In the genomic region with DNA sequence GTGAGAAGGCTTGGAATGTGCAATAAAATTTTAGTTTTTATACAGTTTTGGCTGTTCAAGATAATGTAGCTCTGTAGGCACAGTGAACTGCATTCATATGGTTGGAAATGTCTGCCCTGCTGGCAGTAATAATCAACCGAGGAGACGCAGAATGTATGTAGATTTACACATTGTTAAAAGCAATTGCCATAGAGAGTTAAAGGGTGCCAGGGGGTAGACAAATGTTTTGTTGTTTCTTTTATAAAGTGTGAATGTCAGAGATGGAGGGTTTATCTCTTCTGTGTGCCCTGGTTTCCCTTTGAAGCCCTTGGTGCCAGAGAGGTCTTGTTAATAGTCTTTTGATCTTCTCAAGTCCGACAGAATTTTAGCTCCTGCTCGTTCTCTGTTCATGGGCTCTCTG, we compare ENCODE assay signal across 22 mouse cellular contexts.
DNase-seq lines count a peak whose midpoint lies in the region; ATAC-seq and TF ChIP-seq lines count a peak whose summit lies in the region.
"Had no signal": no experiment of that assay in that cellular context is flagged by ENCODE, and none has a peak within 500 bp of the region (broad histone marks: within the 10 kb centered on the region; RNA-seq: fewer than 3 reads in every experiment).

No protein-coding gene starts in this region.

- H3K9ac ChIP-seq in midbrain, embryonic 12.5 days (replicated peaks): no peak overlapping the region
- H3K9ac ChIP-seq in forebrain, postnatal 0 days: peak overlapping the region; percentile 6; the same call in 1 of the 2 replicates
- no peak overlapping the region for H3K9ac ChIP-seq in neural tube, embryonic 15.5 days (replicated peaks)
- H3K9ac ChIP-seq: embryonic facial prominence, embryonic 13.5 days had no signal

- no peak for TF ChIP-seq CTCF in forebrain, postnatal 0 days (IDR thresholded peaks at IDR 0.05; ENCODE audit: low read depth)

- 0 out of 2 replicates have a peak overlapping the region, but pooled peaks have one; percentile 20 for H3K27ac ChIP-seq in midbrain, embryonic 12.5 days (replicated peaks)
- H3K27ac ChIP-seq in midbrain, embryonic 10.5 days (replicated peaks): no peak overlapping the region
- peak overlapping the region; percentile 75; the same call in 1 of the 2 replicates for H3K27ac ChIP-seq in forebrain, postnatal 0 days (ENCODE audit: low read depth, low read length)
- H3K27ac ChIP-seq in neural tube, embryonic 15.5 days (replicated peaks): peak overlapping the region; percentile 49; the same call in 1 of the 2 replicates
- H3K27ac ChIP-seq: embryonic facial prominence, embryonic 13.5 days had no signal

- H3K4me1 ChIP-seq in midbrain, embryonic 12.5 days: peaks cover 24% of the 10 kb centered on the region
- H3K4me1 ChIP-seq in midbrain, embryonic 10.5 days: peaks cover 25% of the 10 kb centered on the region
- H3K4me1 ChIP-seq in forebrain, postnatal 0 days (ENCODE audit: insufficient read depth): peaks cover 15% of the 10 kb centered on the region
- peaks cover 24% of the 10 kb centered on the region for H3K4me1 ChIP-seq in neural tube, embryonic 15.5 days

- DNase-seq in heart, adult 11 months: peak; percentile 70
- DNase-seq in heart, adult 18-20 months: no peak
- DNase-seq in midbrain, embryonic 10.5 days (ENCODE audit: low spot score): no peak
- DNase-seq in forebrain, postnatal 0 days: no peak
- DNase-seq in retina, postnatal 1 day: no peak
- DNase-seq in gastrocnemius, postnatal 10 days: no peak
- DNase-seq: adrenal gland, postnatal 14 days; cerebellum, adult 11 months; cerebellum, postnatal 10 days; heart, postnatal 10 days; kidney, adult 11 months; kidney, postnatal 14 days; lung, adult 18-20 months; spleen, adult 18-20 months; thymus, postnatal 25 days had no signal

- H3K27me3 ChIP-seq in midbrain, embryonic 12.5 days: no peaks in the 10 kb centered on the region
- no peaks in the 10 kb centered on the region for H3K27me3 ChIP-seq in midbrain, embryonic 10.5 days (ENCODE audit: low read depth, poor library complexity, severe bottlenecking)
- H3K27me3 ChIP-seq in forebrain, postnatal 0 days (ENCODE audit: insufficient read depth, low read length): no peaks in the 10 kb centered on the region
- no peaks in the 10 kb centered on the region for H3K27me3 ChIP-seq in neural tube, embryonic 15.5 days (replicated peaks)
- H3K27me3 ChIP-seq: embryonic facial prominence, embryonic 13.5 days; Patski had no signal

- no peak overlapping the region for H3K4me3 ChIP-seq in midbrain, embryonic 12.5 days
- no peak overlapping the region for H3K4me3 ChIP-seq in midbrain, embryonic 10.5 days
- no peak overlapping the region for H3K4me3 ChIP-seq in forebrain, postnatal 0 days (ENCODE audit: low read depth, low read length)
- no peak overlapping the region for H3K4me3 ChIP-seq in neural tube, embryonic 15.5 days (replicated peaks)
- H3K4me3 ChIP-seq: embryonic facial prominence, embryonic 13.5 days had no signal

- H3K9me3 ChIP-seq in midbrain, embryonic 12.5 days: no peaks in the 10 kb centered on the region
- no peaks in the 10 kb centered on the region for H3K9me3 ChIP-seq in midbrain, embryonic 10.5 days (replicated peaks)
- H3K9me3 ChIP-seq in forebrain, postnatal 0 days (ENCODE audit: low read length): no peaks in the 10 kb centered on the region
- no peaks in the 10 kb centered on the region for H3K9me3 ChIP-seq in neural tube, embryonic 15.5 days (replicated peaks)
- H3K9me3 ChIP-seq: embryonic facial prominence, embryonic 13.5 days had no signal

- WGBS in midbrain, embryonic 12.5 days: 17% methylated on average over 4 of the region's 4 CpGs
- WGBS in midbrain, embryonic 10.5 days: 49% methylated on average over 4 of the region's 4 CpGs
- 18% methylated on average over 4 of the region's 4 CpGs for WGBS in forebrain, postnatal 0 days
- WGBS in neural tube, embryonic 15.5 days: 9% methylated on average over 4 of the region's 4 CpGs

- H3K36me3 ChIP-seq in midbrain, embryonic 12.5 days: peaks cover 6% of the 10 kb centered on the region; the same call in 1 of the 2 replicates
- no peaks in the 10 kb centered on the region for H3K36me3 ChIP-seq in midbrain, embryonic 10.5 days
- 0 out of 2 replicates have a peak, but pooled peaks cover 4% of the 10 kb centered on the region for H3K36me3 ChIP-seq in forebrain, postnatal 0 days (ENCODE audit: insufficient read depth)
- no peaks in the 10 kb centered on the region for H3K36me3 ChIP-seq in neural tube, embryonic 15.5 days
- H3K36me3 ChIP-seq: embryonic facial prominence, embryonic 13.5 days had no signal

- no peak overlapping the region for H3K4me2 ChIP-seq in midbrain, embryonic 12.5 days (replicated peaks)
- 0 out of 2 replicates have a peak overlapping the region, but pooled peaks have one; percentile 4 for H3K4me2 ChIP-seq in forebrain, postnatal 0 days (ENCODE audit: low read depth)
- no peak overlapping the region for H3K4me2 ChIP-seq in neural tube, embryonic 15.5 days
- H3K4me2 ChIP-seq: embryonic facial prominence, embryonic 13.5 days; heart, embryonic 11.5 days; liver, embryonic 11.5 days had no signal

- ATAC-seq in midbrain, embryonic 12.5 days (ENCODE audit: low FRiP score, low read depth): no peak
- ATAC-seq in forebrain, postnatal 0 days: no peak; the same call in 1 of the 2 replicates
- no peak for ATAC-seq in neural tube, embryonic 15.5 days (ENCODE audit: low FRiP score)
- ATAC-seq: CD4-positive, CD25-positive, alpha-beta regulatory T cell, adult 4 months; Patski had no signal
